Mouse (Mus musculus) splenic B cell, adult 2 months (primary cell): Measurements from ENCODE around the gene Rasgrf2.

Experiments
- DNase-seq: peaks from one replicate; pipeline ENCODE4 v3.0.0-alpha.2; 2011; ENCODE audit warnings: low read depth, low spot score
- H3K27me3 ChIP-seq: 2 replicates; pipeline ENCODE4 v1.6.1; 2012; ENCODE audit warnings: mild to moderate bottlenecking, low read length, moderate library complexity, mixed read lengths; ENCODE audit not compliant: control insufficient read depth, poor library complexity, insufficient read depth, severe bottlenecking
- H3K36me3 ChIP-seq: 2 replicates; pipeline ENCODE4 v1.6.1; 2012; ENCODE audit warnings: mild to moderate bottlenecking, low read length, moderate library complexity, mixed read lengths; ENCODE audit not compliant: control insufficient read depth, poor library complexity, insufficient read depth, severe bottlenecking

Rasgrf2 gene

DNA sequence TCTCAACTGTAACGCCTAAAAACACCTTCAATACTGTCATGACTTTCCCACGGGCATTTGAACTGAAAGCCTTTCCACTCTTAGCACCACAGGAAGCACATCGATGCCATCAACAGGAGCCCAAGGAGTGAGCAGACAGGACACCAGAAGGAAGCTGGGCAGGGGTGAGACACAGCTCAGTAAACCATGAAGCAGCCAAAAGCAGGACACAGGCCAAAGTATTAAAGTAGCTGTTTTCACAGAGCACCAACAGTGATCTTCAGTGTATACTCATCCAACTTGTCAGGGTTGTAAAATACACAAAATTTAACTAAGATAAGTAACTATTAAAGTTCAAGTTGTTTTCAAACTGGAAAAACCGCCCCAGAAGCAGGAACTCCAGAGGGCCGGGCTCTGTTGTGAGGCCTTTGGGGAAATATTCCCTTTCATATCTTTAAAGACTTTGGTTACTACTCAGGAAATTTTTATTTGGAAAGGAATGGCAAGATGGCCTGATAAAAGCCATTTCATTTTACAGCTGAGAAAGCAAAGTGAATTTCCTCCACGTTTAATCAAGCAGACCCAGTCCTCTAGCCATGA is 37.7 kb downstream of the Rasgrf2 start:
- DNase-seq, result no peak
- H3K27me3 ChIP-seq, result no peaks in the 10 kb centered on the region
- no peaks in the 10 kb centered on the region for H3K36me3 ChIP-seq

DNA sequence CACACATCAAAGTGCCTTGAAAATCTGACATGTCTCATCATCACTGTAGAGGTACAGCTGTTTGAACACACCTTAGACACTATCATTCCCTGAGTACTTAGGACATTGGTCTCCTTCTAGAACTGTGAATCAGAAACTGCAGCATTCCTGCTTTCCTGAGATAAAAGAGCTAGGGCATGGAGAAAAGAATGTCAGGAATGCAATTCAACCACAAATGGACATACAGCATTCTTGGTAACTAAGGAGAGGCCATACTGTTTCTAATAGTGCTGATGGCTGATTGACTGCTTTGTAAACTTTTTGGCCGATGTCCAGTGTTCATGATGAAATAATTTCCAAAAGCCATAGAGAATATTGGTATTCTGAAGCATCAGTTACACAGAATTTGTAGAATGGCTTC is 58.3 kb downstream of the Rasgrf2 start:
- Histone ChIP-seq H3K27me3 (no peaks in the 10 kb centered on the region), H3K36me3 (no peaks in the 10 kb centered on the region)
- no peak for DNase-seq

DNA sequence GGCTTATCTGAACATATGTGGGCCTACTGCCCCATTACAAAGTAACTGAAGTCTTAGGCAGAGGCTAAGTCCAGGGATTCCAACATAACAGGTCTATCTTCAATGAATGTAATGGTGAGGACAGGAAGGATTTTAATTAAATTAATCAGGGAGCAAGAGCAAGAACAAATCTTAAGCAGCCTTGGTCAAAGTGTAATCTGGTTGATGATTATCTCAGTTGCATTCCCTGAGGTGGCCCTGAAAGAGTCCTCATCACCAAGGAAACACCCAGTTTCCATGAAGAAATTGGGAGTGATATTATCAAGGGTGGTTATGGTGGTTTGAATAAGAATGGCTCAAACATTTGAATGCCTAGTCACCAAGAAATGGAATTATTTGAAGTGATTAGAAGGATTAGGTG is 62.8 kb downstream of the Rasgrf2 start:
- no peaks in the 10 kb centered on the region for H3K36me3 ChIP-seq
- H3K27me3 ChIP-seq, result no peaks in the 10 kb centered on the region
- no peak for DNase-seq

DNA sequence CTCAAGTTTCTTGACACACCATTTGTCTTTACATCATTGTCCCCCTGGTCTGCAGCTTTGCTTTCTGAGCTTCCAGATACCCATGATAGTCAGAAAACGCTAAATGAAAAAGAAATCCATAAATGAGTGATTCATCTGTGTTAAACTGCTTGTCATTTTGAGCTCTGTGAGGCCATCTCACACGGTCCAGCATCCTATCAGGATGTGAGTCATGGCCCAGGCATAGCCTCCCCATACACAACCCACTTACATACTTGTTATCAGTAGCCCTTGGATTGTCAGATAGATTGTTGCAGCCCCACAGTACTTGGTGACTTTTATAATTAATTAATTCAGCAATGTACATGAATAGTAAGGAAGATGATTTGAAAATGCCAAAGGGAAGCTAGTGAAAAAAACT is 63.6 kb downstream of the Rasgrf2 start:
- no peaks in the 10 kb centered on the region for H3K27me3 ChIP-seq
- H3K36me3 ChIP-seq, result no peaks in the 10 kb centered on the region
- DNase-seq, result no peak

DNA sequence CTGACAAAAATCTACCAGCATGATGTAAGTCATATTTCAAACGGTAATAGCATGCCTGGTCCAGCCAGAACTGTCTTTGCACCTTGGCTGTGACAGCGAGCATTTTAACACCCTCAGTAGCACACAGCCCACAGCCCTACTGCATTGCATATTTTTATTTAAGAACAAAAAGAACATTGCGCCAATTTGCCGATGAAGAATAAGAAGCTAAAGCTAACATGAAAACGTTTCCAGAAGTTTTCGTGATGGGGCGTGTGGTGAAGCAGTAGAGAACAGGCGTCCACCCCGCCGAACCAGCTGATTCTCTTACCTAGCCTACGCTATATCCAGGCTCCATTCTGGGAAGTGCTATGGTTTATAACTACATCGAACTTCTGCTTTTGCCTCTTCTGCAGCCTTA is 77.7 kb downstream of the Rasgrf2 start:
- no peaks in the 10 kb centered on the region for H3K27me3 ChIP-seq
- H3K36me3 ChIP-seq, result no peaks in the 10 kb centered on the region
- DNase-seq, result no peak

DNA sequence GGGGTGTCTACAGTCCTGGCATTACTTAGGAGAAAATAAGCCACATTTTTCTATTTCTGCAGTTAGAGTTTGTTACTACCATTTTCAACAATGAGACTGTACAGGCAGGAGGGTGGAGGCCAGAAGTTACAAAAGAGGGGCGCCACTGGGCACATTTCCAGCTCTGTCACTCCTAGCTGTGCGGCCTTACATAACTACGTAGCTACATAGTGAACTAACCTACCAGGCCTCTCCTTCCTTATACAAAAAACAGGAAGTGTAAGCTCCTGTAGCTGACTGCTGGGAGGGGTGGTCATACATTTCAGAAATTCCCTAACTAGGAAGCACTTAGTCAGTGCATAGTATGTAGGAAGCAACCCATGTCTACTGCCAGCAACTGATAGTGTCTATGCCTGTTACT is 78.5 kb downstream of the Rasgrf2 start:
- no peak for DNase-seq
- Histone ChIP-seq H3K36me3 (no peaks in the 10 kb centered on the region), H3K27me3 (no peaks in the 10 kb centered on the region)

DNA sequence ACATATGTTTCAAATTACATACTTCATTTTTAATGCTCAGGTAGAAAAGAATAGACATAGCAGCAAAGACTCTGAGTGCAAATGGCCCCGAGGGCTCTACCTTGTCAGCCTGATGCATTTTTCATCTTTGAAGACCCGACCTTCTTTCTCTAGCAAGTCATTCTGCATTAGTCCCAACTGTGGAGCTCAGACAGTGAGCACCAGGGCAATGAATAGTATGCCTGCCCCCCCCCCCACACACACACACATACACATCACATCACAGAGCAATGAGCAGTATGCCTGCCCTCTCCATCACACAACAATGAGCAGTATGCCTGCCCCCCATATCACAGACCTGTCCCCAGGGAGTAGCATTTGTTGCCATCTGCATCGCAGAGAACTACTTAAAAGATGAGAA is 80.2 kb downstream of the Rasgrf2 start:
- no peak for DNase-seq
- H3K27me3 ChIP-seq, result no peaks in the 10 kb centered on the region
- H3K36me3 ChIP-seq, result no peaks in the 10 kb centered on the region

DNA sequence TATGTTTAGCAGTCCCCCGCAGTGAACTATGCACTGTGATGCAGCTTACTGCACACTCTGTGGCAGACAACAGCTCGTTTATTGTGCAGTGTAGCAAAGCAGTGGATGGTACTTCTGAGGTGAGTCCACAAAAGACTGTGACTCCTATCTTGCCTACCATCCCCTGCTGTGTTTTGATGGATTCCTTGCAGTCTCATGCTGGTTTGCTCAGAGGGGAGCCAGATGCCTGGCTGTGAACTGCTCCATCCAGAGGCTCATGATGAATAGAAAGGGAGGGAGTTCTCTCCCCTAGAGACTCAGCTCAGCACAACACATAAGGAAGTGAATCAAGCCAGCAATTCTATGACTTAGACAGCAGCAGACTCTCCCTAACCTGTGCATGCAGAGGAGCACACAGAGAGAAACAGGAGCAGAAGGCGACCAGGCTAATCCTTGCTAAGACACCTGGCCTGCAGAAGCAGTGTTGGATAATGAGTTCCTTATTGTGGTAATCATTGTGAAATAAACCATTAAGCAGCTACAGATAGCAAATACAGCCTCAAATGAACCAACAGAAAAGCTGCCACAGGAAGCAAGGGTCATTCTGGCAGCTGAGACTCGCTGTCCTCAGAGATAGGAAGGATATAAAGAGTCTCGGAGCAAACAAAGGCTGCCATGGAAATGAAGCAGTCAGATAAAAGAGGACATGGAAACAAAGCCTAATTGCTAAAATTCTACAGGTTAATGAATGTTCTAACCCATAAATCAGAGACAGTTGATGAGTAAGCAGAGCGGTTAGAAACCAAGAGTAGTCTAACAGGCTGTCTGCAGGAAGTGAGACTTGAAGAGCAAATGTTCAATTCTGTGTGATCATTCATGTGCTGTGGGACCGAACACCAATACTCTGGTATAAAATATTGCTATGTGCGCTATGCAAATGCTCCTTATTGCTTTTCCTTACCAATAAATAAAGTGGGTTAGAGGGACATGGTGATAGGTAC is 89.6 kb downstream of the Rasgrf2 start:
- DNase-seq, result no peak
- Histone ChIP-seq H3K36me3 (no peaks in the 10 kb centered on the region), H3K27me3 (no peaks in the 10 kb centered on the region)

DNA sequence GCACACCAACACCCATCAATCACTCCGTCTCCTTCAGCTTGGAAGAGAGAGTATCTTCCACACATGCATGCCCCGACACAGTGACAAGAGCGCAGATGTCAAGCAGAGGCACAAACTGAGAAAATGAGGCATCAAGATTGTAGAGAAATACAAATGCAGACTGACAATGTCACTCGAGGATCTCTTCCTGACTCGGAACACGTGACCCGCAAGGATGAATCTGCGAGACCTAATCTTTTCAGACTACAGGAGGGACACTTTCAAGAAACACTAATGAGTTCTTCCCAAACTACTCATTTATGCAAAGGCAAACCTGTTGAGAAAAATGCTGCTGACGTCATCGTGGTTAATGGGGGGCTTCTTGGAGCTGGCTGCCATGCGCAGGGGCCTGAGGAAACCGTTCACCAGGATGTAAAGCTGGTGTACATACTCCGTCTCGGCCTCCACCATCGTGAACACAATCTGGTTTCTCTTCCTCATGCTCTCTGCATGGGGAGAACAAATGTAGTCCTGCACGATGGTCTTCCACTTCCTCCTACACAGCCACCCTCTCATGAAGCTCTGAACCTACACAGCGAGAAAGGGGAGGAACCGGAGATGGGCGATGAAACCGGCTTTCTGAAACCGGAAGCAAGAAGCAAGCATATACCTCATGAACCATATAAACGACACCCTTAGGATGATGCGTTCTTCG is 100.9 kb downstream of the Rasgrf2 start:
- DNase-seq, result peak; percentile 83
- Histone ChIP-seq H3K27me3 (no peaks in the 10 kb centered on the region), H3K36me3 (no peaks in the 10 kb centered on the region)

DNA sequence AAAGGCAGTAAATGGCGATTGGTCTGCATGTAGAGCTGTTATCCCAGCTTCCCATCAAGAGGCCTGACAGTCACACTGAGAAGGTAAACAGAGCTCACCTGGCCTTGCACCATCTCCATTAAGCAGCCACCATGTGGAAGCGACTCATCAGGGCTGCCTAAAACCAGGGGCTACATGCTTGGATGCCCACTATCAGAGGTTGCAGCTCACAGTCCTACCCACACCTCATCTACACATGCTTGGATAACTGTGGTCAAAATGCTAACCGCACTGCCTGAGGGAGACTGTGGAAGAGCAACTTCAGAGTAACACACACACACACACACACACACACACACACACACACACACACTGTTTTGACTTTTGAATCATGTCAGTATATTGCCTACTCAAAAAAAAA is 101.8 kb downstream of the Rasgrf2 start:
- Histone ChIP-seq H3K36me3 (no peaks in the 10 kb centered on the region), H3K27me3 (no peaks in the 10 kb centered on the region)
- peak; percentile 52 for DNase-seq

DNA sequence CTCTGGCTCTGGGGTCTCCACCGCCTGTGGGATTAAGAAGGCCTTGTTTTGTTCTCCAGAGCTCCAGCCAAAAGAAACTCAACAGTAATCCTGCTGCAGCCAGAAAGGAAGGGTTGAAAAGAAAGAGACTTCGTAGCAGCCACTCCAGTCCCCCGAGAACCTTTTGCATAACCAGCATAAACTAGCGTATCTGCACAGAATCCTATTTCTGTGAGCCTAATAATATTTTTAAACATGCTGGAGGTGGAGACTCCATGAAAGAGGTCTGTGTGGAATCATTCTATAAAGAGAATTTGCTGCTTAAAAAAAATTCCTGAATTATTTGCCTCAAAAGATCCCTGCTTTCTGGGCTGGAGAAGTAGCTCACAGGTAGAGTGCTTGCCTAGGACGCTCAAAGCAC is 103.5 kb downstream of the Rasgrf2 start:
- H3K36me3 ChIP-seq, result no peaks in the 10 kb centered on the region; the same call in 1 of the 2 replicates
- H3K27me3 ChIP-seq, result no peaks in the 10 kb centered on the region
- no peak for DNase-seq

DNA sequence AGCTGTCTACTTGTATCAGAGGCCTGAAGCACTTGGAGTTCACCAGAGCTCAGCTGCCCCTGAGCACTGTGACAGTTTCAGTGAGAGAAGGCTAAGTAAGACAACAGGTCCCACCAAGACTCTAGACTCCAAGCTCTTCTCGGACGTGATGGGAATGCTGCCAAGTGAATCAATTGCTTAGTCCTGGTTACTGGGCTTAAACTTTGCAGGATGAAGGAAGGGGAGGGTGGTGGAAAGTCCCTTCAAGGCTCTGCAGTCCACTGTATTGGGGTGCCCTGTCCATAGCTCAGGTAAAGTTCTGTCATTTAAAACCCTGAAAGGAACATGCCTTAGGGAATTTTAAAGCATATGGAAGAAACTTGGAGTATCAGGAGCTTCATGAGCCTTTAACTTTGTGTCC is 104.8 kb downstream of the Rasgrf2 start:
- Histone ChIP-seq H3K36me3 (no peaks in the 10 kb centered on the region; the same call in 1 of the 2 replicates), H3K27me3 (no peaks in the 10 kb centered on the region)
- no peak for DNase-seq

DNA sequence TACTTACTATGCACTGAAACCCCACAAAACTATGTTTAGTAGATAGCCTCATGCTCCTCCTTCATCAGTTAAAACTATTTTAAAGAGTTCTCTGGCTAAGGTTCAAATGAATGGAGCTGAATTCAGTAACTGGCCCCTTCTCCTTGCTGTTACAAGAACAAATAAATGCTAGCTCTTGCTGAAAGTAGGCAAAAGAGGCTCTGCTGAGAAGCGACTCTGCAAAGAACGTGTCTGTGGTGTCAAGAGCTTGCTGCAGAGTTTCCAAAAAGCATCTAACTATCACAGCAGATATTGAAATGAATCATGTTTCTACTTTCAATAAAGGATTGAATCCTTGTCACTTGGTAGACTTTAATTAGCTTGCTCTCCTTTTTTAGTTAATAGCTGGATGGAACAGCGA is 106.3 kb downstream of the Rasgrf2 start:
- no peaks in the 10 kb centered on the region; the same call in 1 of the 2 replicates for H3K36me3 ChIP-seq
- H3K27me3 ChIP-seq, result no peaks in the 10 kb centered on the region
- no peak for DNase-seq

DNA sequence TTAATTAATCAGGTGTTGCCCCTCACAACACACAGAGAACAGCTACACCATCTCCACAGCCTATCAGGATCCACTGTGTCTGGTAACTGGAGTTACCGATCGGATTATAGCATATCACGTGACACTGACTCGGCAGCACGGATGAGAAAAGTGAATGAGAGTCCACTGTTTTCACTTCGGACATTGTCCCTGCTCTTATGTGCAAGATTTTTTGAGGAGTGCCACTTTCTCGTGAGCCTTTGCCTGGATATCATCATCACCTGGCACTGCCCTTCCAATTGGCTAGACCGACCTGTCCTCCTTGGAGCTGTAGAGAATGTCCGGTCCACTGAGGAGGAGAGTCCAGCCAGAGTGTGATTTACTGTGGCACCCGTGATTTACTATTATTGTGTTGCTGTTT is 109.3 kb downstream of the Rasgrf2 start:
- no peak for DNase-seq
- H3K27me3 ChIP-seq, result no peaks in the 10 kb centered on the region
- H3K36me3 ChIP-seq, result no peaks in the 10 kb centered on the region; the same call in 1 of the 2 replicates

DNA sequence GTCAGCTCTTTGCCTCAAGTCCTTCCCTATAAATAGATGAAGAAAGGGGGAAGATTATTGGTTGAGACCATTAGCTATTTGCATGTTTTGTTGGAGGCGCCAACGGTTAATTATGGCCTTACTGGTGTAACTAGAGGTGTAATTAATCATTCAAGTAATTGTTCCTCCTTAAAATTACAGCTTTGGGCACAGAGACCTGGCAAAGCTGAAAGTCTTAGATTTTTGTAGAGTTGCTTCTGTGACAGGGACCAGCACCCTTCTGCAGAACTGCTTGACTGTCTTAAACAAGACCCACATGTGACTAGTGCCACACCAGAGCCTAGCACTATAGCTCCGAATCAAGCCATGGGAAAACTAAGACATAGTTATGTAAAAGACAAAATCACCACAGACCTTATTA is 134.5 kb downstream of the Rasgrf2 start:
- H3K27me3 ChIP-seq, result no peaks in the 10 kb centered on the region; the same call in 1 of the 2 replicates

More for the DNA sequence above, 134.5 kb downstream of the Rasgrf2 start:
- no peaks in the 10 kb centered on the region for H3K36me3 ChIP-seq
- DNase-seq, result no peak
